Mouse (Mus musculus): ENCODE results near the gene Garnl3.
"Not testable (repeated sequence)": the region's sequence is repeated elsewhere in the genome, so short reads cannot be mapped to it uniquely, and the experiment has no call there.

Garnl3 gene

GRCm38 (mm10) chr2:33022846-33023245, 108.6 kb downstream of the Garnl3 start:
- DNase-seq: no peak

- DNase-seq: no peak
These were observed 113.4 kb downstream of the Garnl3 start for GRCm38 (mm10) chr2:33018026-33018425.

- no peak for DNase-seq
These were observed 114.3 kb downstream of the Garnl3 start for GRCm38 (mm10) chr2:33017191-33017590.

- DNase-seq: peak; percentile 92 to 93
These were observed 116.6 kb downstream of the Garnl3 start for GRCm38 (mm10) chr2:33014877-33015276.

GRCm38 (mm10) chr2:33009055-33009454, 122.4 kb downstream of the Garnl3 start:
- DNase-seq: not testable (repeated sequence)

GRCm38 (mm10) chr2:33005041-33005440, 126.4 kb downstream of the Garnl3 start:
- peak; percentile 80 to 86 for DNase-seq

GRCm38 (mm10) chr2:33002144-33002543, 129.3 kb downstream of the Garnl3 start:
- no peak for DNase-seq

DNA sequence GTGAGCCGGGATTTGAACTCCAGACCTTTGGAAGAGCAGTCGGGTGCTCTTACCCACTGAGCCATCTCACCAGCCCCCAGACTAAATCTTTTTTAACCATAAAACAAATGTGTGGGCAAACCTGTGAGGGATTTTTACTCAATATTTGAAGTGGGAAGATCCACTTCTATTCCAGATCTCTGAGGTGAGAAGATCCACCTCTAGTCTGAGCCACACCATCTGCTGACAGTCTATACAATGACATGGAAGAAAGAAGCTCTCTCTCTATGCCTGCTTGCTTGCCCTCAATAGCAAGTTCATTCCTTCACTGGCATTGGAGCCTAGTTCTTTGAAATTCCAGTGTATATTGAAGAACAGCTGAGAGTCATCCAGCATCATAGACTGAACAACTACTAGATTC, 131.7 kb downstream of the Garnl3 start:
- no peak for DNase-seq

- DNase-seq: no peak
These were observed 133.7 kb downstream of the Garnl3 start for GRCm38 (mm10) chr2:32997792-32998191.

DNA sequence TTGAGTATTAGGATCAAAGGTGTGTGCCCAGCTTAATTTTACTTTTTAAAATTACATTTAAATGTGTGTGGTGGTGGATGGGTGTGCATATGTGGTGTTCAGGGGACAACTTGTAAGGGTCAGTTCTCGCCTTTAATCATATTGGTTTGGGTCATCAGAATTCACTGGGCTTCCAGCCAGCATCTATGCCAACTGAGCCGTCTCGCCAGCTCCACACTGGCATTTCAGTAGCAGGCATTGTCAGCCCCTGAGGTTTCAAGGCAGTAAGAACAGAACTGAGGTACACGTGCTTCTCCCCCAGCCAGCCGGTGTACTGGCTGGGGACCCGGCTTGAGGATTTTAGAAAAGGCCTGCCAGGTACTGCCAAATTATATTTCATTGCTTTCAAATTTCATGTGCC, 134.4 kb downstream of the Garnl3 start:
- DNase-seq: peak; percentile 59 to 69

DNA sequence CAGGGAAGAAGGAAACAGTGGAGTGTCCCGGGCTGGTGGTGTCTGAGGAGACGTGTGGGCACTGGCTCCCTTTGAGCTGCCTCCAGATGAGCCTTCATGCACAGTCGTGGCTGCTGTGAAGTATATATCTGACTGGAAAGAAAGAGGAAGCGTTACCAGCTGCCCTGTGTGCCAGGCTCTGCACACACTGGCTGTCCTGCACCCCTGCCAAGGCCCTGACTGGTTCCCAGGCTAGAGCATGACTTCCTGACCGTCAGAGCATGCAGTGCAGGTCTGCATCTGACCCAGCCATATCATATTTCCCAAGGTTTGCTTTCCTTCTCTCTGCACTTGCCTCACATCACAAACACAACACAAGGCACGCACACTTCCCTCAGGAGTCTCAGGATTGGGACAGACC, 139.3 kb downstream of the Garnl3 start:
- no peak for DNase-seq

DNA sequence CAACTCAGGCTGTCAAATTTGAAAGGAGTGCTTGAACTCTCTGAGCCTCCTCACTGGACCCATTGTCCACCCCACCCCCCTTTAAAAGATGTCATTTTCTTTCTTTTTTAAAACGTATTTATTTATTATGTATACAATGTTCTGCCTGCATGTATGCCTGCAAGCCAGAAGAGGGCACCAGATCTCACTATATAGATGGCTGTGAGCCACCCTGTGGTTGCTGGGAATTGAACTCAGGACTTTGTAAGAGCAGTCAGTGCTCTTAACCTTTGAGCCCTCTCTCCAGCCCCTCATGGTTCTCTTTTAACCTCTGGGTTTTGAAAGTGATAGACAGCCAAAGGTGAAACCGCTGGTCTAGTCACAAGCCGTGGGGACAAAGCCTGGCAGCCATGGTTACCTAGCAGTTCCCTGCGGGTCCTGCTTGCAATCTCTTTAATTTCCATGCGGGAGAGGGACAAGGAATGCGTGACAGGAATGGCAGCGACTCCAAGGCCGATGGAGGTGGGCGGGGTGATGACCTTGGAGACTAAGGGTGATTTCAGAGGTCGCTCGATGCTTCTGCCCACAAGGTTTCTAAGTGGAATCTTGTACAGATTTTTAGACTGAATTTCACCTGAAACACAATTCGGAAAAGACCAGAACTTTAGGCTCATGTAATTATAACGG, 141.2 kb downstream of the Garnl3 start:
- peak; percentile 32 to 51 for DNase-seq

DNA sequence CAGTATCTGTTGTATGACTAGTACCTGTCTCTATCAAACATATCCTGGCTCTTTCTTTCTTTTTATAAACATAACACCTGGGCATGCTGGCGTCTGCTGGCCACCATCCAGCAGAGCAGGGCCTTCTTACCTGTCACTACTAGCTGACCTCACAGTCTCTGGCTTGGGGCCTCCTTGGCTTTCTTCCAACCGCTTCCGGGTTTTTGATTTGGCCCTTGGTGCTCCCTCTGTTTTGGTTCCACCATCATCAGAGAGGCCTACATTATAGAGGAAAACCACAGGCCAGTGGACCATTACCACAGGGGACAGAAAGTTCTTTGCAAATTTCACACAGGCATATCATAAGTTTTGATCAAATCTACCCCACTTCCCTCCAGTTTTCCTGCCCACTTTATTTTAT, 142.1 kb downstream of the Garnl3 start:
- peak; percentile 66 to 76 for DNase-seq

GRCm38 (mm10) chr2:32985844-32986243, 145.6 kb downstream of the Garnl3 start:
- no peak for DNase-seq

- no peak for DNase-seq
These were observed 147.8 kb downstream of the Garnl3 start for GRCm38 (mm10) chr2:32983617-32984016.

DNA sequence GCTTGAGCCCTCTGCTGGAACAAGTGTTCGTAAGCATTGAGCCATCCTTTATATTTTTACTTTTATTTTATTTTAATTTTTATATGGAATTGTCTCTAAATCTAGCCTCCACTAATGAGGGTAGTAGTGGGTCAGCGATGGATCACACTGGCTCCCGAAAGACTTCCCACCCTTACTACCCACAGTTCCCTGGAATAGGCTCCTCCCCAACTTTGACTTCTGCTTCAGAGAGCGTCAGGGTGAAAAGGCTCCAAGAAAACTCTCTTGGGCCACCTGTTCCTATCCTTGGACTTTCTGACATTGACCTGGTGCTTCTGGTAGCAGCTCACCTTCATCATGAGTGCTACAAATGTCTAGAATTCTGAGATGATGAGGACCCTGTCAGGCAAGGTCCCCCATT, 148.8 kb downstream of the Garnl3 start:
- no peak for DNase-seq

DNA sequence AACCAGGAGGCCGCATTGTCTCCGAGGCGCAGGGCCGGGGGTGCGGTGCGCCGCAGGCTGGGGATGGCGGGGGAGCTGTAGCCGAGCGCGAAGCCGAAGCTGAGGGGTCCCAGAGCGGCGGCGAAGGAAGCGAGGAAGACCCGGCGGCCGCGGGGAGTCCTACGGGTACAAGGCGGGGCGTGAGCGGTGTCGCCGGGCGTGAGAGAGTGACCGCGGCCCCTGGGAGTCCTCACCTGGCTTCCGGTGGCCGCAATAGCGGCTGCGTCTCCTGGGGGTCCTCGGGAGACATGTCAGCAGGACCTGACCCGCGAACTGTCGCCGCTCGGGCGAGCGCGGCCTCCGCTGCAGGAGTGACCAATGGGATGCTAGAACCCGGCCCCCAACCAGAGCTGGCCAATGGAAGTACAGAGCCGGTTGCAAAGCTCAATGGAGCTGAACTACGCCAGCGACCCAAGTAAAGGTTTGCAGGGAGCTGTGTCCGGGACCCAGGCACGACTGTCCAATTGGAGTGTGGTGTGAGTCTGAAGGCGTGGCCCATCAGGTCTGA, 149.7 kb downstream of the Garnl3 start, which contains the start of gene Slc2a8:
Gene Slc2a8 (minus strand): TSS at position 359 of the 547 bp plus-strand sequence.
- peak; percentile 91 to 94 for DNase-seq

DNA sequence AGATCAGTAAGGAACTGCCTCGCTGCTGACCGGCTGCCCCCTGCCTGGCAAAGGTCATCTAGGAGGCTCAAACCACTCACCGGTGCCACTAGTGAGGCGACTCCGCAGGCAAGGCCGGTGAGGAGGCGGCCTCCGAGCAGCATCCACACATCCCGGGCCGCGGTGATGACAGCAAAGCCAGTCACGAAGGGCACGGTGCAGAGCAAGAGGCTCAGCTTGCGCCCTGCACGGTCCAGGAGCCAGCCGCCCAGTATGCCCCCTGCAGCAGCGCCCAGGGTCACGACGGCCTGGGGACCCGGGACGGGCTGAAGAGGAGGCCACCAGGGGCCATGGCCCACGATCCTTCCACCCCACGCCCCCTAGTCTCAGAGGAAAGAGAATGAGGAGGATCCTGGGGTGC, 150.2 kb downstream of the Garnl3 start:
- DNase-seq: peak; percentile 59 to 63

- DNase-seq: peak; percentile 33 to 54
These were observed 151.8 kb downstream of the Garnl3 start for GRCm38 (mm10) chr2:32979675-32980074.

GRCm38 (mm10) chr2:32978675-32979074, 152.8 kb downstream of the Garnl3 start:
- DNase-seq: no peak

- no peak for DNase-seq
These were observed 154.3 kb downstream of the Garnl3 start for GRCm38 (mm10) chr2:32977114-32977513.

DNA sequence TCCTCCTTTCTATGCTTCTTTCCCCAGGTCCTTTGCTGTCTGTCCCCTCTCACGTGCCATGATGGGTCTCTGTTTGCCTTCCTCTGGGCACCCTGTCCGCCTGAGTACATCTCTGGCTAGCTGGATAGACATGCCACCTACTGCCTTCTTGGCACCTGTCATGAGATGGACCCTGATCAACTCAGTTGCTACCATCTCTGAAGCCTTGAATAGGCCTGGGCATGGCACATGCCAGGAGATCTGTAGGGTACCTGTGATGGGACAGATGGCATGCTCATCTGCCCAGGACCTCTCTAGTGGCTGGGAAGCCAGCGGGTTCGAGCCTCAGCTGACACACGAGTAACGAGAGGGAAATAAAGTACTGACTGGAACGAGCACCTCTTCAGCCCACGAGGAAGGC, 157.2 kb downstream of the Garnl3 start:
- DNase-seq: peak in 1 of 2 experiments; percentile 46

DNA sequence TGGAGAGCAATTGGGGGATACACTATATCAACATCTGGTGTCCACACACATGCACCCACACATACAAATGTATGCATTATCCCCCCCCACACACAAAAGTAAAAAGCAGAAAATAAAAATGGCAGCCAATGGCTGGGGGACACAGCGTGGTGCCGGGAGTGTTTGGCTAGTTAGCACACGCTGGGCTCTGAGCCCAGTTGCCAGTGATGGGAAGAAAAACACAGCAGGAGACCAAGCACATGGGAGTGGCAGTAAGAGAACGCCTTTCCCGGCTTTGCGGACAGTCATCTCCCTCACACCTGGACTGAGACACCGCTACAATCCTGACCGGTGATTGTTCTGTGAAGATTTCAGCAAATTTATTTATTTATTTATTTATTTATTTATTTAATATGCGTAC, 160.2 kb downstream of the Garnl3 start:
- peak; percentile 73 to 81 for DNase-seq

GRCm38 (mm10) chr2:32969326-32969725, 162.1 kb downstream of the Garnl3 start:
- no peak for DNase-seq

Measured in cerebellum, postnatal 25 days (tissue).